Mouse (Mus musculus) spleen, embryonic (tissue): ENCODE data around the gene Rps19bp1.

Experiments used
- CTCF ChIA-PET: fragments of 350-600 bp; sonication (Branson Sonifier 250); formaldehyde crosslinking; loops from one replicate; lab custom pipeline; 2022; lab: Charles Lee

Rps19bp1 gene

GRCm38 (mm10) chr15:80263610-80264575, at the start of gene Rps19bp1:
Gene Rps19bp1 (minus strand): TSS chr15:80264315.
- CTCF ChIA-PET, result interaction anchor here (1.1 kb wide), 1 partner anchor 39 kb away, joined by 3 read pairs; no protein-coding TSS in a partner anchor

GRCm38 (mm10) chr15:80306146-80306545, 42.0 kb upstream of the Rps19bp1 start:
- CTCF ChIA-PET, result no interaction called here

- CTCF ChIA-PET, result no interaction called here
These were observed 40.1 kb upstream of the Rps19bp1 start for GRCm38 (mm10) chr15:80304188-80304587.

GRCm38 (mm10) chr15:80303779-80304178, 39.7 kb upstream of the Rps19bp1 start:
- CTCF ChIA-PET, result no interaction called here

GRCm38 (mm10) chr15:80297146-80297545, 33.0 kb upstream of the Rps19bp1 start:
- CTCF ChIA-PET, result no interaction called here

- CTCF ChIA-PET, result interaction anchor here (0.5 to 1.3 kb wide), 2 partner anchors 29 to 286 kb away, joined by 3 read pairs; no protein-coding TSS in a partner anchor
These were observed 25.3 kb upstream of the Rps19bp1 start for GRCm38 (mm10) chr15:80289436-80289835.

- CTCF ChIA-PET, result interaction anchor here (0.7 kb wide), 1 partner anchor 507 kb away, joined by 3 read pairs; no protein-coding TSS in a partner anchor
These were observed 23.9 kb upstream of the Rps19bp1 start for GRCm38 (mm10) chr15:80288036-80288435.

- CTCF ChIA-PET, result no interaction called here
These were observed 22.8 kb upstream of the Rps19bp1 start, which contains the start of gene Cacna1i for GRCm38 (mm10) chr15:80286851-80287415. Gene Cacna1i (plus strand): TSS chr15:80287238.

- CTCF ChIA-PET, result no interaction called here
These were observed 16.5 kb upstream of the Rps19bp1 start for GRCm38 (mm10) chr15:80280646-80281045.

- CTCF ChIA-PET, result no interaction called here
These were observed 14.9 kb upstream of the Rps19bp1 start for GRCm38 (mm10) chr15:80279053-80279452.

- CTCF ChIA-PET, result interaction anchor here (0.6 kb wide), 1 partner anchor 16 kb away, joined by 7 read pairs; no protein-coding TSS in a partner anchor
These were observed 14.1 kb upstream of the Rps19bp1 start for GRCm38 (mm10) chr15:80278121-80278759.

GRCm38 (mm10) chr15:80277625-80278024, 13.5 kb upstream of the Rps19bp1 start:
- CTCF ChIA-PET, result no interaction called here

GRCm38 (mm10) chr15:80277107-80277506, 13.0 kb upstream of the Rps19bp1 start:
- CTCF ChIA-PET, result no interaction called here

- CTCF ChIA-PET, result no interaction called here
These were observed 7.8 kb upstream of the Rps19bp1 start for GRCm38 (mm10) chr15:80271858-80272396.

- CTCF ChIA-PET, result no interaction called here
These were observed 2.2 kb upstream of the Rps19bp1 start for GRCm38 (mm10) chr15:80266281-80266680.

GRCm38 (mm10) chr15:80261100-80261499, 3.0 kb downstream of the Rps19bp1 start:
- CTCF ChIA-PET, result interaction anchor here (0.6 kb wide), 1 partner anchor 445 kb away, joined by 6 read pairs; no protein-coding TSS in a partner anchor

GRCm38 (mm10) chr15:80260677-80261076, 3.4 kb downstream of the Rps19bp1 start:
- CTCF ChIA-PET, result interaction anchor here (0.6 kb wide), 2 partner anchors 176 to 1536 kb away, joined by 4 to 7 read pairs; no protein-coding TSS in a partner anchor

- CTCF ChIA-PET, result interaction anchor here (0.7 to 1.1 kb wide), 2 partner anchors 23 to 408 kb away, joined by 3 read pairs; no protein-coding TSS in a partner anchor
These were observed 4.6 kb downstream of the Rps19bp1 start for GRCm38 (mm10) chr15:80259406-80260045.

- CTCF ChIA-PET, result interaction anchor here (0.6 to 1.1 kb wide), 3 partner anchors 22 to 1304 kb away, joined by 3 read pairs; no protein-coding TSS in a partner anchor
These were observed 5.6 kb downstream of the Rps19bp1 start for GRCm38 (mm10) chr15:80258240-80259170.
